Mouse (Mus musculus) bone marrow macrophage, adult 2 months (primary cell): ENCODE results near the gene Prkar1b. TPM values are rescaled to one million over a fixed set of nuclear protein-coding genes. Genes with fewer than 3 reads are reported as not detected.
A peak's percentile ranks its signal among the peaks of the same experiment; 100 is the strongest.

Source experiments
- H3K27ac ChIP-seq: 2 replicates; pipeline ENCODE4 v1.5.1; 2012; ENCODE audit warnings: low read depth, low read length; ENCODE audit not compliant: insufficient read depth
- H3K4me1 ChIP-seq: 2 replicates; pipeline ENCODE4 v1.6.1; 2012; ENCODE audit warnings: low read length; ENCODE audit not compliant: control insufficient read depth, insufficient read depth
- H3K4me3 ChIP-seq: 2 replicates; pipeline ENCODE4 v1.5.1; 2012; ENCODE audit warnings: mild to moderate bottlenecking, low read length, moderate library complexity; ENCODE audit not compliant: insufficient read depth
- CTCF ChIP-seq: IDR thresholded peaks from 2 replicates; pipeline ENCODE4 v1.5.1; 2012; ENCODE audit warnings: low read depth, mild to moderate bottlenecking, low read length, moderate library complexity
- POLR2A ChIP-seq: IDR thresholded peaks from 2 replicates; pipeline ENCODE4 v1.6.1; 2012; ENCODE audit warnings: mild to moderate bottlenecking, low read depth, low read length, borderline replicate concordance
- polyA plus RNA-seq: library from polyadenylated mRNA; stranded (reverse); fragments of >200 nt; gene quantifications from 2 replicates; pipeline ENCODE4 v1.2.4, GENCODE M21; 2012; ENCODE audit not compliant: missing spikeins, insufficient read depth, insufficient read length

Gene Prkar1b
- 2.1 and 2.5 TPM in 2 replicates for polyA plus RNA-seq

DNA sequence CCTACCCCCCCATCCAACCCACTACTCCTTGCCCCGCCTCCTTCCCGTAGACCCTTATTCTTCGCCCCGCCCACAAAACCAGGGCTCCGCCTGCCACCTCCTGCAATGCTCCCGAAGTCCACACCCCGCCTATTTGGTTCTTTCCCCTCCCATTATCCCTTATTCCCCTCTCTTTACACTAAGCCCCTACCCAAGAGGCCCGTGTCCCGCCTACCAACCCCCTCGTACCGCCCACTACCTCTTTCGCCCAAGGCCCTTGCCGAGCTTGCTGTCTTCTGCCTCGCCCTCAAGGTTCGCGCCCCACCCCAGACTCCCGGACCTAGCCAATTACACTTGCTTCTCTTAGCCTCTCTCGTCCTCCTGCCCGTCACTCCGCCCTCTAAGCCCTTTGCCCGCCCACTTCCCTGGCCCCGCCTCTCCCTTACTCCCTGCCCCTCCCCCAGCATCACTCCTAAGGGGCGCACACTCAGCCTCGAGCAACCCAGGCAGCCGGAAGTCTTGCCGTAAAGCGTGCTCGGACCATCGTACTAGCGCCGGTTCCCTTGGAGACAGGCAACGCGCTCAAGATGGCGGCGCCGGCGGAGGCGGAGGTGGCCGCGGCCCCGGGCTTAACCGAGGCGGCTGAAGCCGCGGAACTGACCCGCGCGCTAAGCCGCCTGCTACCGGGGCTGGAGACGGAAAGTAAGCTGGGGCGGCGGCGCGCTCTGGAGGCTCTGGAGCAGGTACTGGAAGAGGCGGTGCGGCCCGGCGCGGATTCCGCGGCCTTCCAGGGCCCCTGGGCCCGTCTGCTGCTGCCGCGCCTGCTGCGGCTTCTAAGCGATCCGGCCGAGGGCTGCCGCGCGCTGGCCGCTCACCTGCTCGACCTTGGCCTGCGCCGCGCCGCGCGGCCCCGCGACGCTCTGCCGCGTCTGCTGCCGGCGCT lies at the start of gene Prkar1b, which contains the start of gene Dnaaf5:
TSS of gene Prkar1b (minus strand) at position 321 of the 922 bp plus-strand sequence.
TSS of gene Dnaaf5 (plus strand) at position 543 of the 922 bp plus-strand sequence.
- Histone ChIP-seq H3K4me3 (peak within 1 kb of the TSS; percentile 92), H3K27ac (peak within 1 kb of the TSS; percentile 63), H3K4me1 (peaks cover 11% of the 10 kb centered on the region)
- TF ChIP-seq CTCF (no peak), POLR2A (no peak)

DNA sequence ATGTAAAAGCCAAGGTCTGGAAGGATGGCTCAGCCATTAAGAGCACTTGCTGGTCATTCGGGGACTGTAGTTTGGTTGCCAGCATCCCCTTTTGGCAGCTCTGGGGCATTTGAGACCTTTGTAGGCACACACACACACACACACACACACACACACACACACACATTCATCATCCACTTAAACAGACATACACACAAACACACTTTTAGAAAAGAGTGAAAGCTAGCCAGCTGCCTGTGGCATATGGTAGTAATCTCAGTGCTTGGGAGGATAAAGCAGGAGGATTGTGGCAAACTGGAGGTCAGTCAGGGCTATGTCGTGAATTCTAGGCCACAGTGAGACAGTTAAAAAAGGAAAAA lies 49.8 kb upstream of the Prkar1b start:
- Histone ChIP-seq H3K4me3 (peak overlapping the region; percentile 66), H3K27ac (peak overlapping the region; percentile 15; the same call in 1 of the 2 replicates), H3K4me1 (peaks cover 28% of the 10 kb centered on the region)
- no peak for TF ChIP-seq POLR2A
- TF ChIP-seq CTCF, result no peak

DNA sequence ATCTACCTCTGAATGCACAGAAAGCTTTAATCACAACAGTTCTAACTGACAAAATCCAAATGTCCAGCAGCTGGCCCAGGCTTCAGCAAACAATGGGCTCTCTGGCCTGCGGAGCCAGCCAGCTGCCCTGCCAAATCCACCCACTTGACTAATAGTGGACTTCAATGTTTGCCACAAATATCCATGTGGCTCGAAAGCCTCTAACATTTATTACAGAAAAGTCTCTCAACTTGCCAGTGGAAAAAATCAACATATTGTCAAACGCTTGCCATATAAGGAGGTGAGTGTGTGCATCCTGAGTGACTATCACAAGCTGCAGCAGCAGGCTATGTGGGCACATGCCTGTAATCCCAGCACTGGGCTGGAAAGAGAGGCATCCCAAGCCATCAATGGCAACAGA lies 49.0 kb upstream of the Prkar1b start:
- H3K4me1 ChIP-seq, result peaks cover 28% of the 10 kb centered on the region
- TF ChIP-seq CTCF (no peak), POLR2A (no peak)
- H3K27ac ChIP-seq, result no peak overlapping the region
- no peak overlapping the region for H3K4me3 ChIP-seq

DNA sequence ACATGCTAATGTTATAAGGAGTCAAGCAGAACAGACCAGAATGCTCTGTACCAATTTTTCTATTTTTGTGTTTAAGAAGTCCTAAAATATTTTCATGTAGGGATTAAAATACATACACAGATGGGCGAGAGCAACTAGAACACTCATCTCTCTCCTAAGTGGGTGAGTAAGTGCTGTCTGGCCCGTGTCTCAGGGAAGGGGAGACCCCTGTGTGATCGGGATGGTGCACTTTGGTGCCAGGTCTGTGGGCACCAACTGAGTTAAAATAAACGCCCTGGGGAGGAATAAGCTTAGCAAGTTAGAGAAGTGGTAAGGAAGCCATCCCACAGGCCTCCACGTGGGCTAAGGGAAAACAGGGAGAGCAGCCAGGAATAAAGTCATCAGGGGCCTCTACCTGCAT lies 41.2 kb upstream of the Prkar1b start:
- H3K27ac ChIP-seq, result no peak overlapping the region
- H3K4me1 ChIP-seq, result no peaks in the 10 kb centered on the region
- no peak for TF ChIP-seq POLR2A
- no peak for TF ChIP-seq CTCF
- H3K4me3 ChIP-seq, result no peak overlapping the region

DNA sequence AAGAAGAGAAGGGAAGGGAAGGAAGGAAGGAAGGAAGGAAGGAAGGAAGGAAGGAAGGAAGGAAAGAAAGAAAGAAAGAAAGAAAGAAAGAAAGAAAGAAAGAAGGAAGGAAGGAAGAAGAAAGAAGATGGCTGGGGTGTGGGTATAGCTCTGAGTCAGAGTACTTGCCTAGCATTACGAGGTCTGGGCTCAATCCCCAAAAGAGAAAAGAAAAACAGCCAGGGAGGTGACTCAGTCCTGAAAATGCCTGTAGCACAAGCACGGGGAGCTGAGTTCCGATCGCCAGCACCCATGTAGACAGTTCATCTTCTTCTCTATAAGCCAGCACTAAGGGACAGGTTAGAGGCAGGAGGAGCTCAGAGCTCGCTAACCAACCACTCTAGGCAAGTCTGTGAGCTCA lies 39.9 kb upstream of the Prkar1b start:
- TF ChIP-seq POLR2A (no peak), CTCF (no peak)
- Histone ChIP-seq H3K4me1 (no peaks in the 10 kb centered on the region), H3K4me3 (no peak overlapping the region), H3K27ac (no peak overlapping the region)

DNA sequence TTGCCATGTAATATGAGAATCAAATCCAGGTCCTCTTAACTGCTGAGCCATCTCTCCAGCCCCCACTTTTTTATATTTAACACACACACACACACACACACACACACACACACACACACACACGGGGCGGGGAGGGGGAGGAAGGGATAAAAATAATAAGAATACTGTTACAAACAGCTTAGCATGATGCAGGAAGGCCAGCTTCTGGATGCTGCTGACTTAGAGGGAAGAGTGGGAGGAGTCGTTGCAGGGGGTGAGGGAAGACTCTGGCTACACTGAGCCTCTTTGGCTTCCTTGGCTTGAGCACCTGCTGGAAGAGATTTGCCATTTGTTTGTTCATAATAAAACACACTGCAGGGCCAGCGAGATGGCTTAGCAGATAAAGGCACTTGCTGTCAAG lies 35.1 kb upstream of the Prkar1b start:
- Histone ChIP-seq H3K4me3 (no peak overlapping the region), H3K4me1 (no peaks in the 10 kb centered on the region), H3K27ac (no peak overlapping the region)
- TF ChIP-seq POLR2A, result no peak
- TF ChIP-seq CTCF, result no peak

DNA sequence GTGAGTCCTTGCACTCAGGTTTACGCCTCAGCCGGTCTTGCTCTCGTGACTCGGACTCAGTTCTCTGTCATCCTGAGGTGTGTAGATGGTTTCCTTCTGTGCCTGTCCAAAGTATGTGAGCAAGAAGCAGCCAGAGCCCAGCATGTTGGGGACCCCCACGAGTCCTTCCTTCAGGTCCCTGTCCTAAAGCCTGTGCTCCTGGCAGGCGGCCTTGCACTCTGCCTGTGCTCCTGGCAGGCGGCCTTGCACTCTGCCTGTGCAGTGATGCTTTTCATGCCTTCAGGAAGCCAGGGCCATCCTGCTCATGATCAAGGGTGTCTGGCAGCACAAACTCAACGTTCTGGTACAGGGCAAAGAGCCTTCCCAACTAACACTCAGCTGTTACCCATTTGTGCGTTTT lies 33.8 kb upstream of the Prkar1b start:
- TF ChIP-seq POLR2A, result no peak
- TF ChIP-seq CTCF, result no peak
- H3K4me1 ChIP-seq, result no peaks in the 10 kb centered on the region
- H3K27ac ChIP-seq, result no peak overlapping the region
- no peak overlapping the region for H3K4me3 ChIP-seq

DNA sequence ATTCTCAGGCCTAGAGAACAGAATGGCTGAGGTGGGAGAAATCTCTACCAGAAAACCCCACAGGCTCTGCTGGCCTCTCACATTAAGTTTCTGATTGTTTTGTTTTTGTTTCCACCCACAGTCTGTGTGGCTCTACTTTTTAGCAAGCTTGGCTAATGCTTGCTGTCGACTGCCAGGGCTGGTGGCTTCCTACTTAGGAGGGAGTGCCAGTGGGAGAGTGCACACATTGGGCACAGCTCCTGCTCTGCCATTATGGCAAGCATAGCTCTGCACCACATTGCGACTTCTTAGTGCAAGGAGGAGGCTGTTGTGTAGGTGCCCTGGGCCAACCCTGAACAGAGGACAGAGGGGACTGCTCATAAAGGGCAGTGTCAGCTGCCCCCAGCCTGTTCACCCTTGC lies 33.3 kb upstream of the Prkar1b start:
- no peak overlapping the region for H3K4me3 ChIP-seq
- TF ChIP-seq POLR2A, result no peak
- TF ChIP-seq CTCF, result no peak
- H3K27ac ChIP-seq, result no peak overlapping the region

DNA sequence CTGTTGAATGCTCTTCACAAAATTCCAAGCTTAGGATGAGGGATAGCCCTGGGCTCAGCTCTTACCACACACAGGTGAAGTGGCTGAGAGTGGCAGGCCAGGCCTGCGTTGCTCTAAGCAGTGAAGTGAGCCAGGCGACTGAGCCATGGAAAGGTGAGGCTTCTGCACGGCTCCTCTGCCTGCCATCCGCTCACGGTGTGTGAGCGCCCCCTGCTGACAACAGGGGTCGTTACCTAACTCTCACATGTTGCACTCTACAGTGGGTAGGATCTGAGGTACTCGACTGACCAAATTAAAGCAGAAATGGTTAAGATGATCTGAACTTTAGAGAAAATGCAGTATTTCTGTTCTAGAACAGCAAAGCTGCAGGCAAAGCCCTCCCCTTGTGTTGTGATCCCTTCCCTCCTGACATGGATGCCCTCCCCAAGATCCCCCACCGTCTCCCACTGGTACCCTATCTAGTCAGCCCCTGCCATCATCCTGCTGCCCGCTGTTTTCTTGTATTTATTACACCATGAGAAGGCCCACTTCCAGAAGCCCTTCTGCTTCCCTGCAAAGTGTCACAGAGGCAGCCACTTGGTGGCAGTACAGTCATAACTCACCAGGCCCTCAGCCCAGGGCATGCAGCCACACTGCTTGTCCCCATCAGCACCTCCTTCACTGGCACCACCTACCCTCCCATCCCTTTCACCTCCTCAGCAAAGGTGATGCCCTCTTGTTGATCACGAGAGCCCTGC lies 29.3 kb upstream of the Prkar1b start:
- TF ChIP-seq CTCF (peak; percentile 79), POLR2A (no peak)
- no peaks in the 10 kb centered on the region for H3K4me1 ChIP-seq
- H3K4me3 ChIP-seq, result no peak overlapping the region
- no peak overlapping the region for H3K27ac ChIP-seq

More for the DNA sequence above, 33.3 kb upstream of the Prkar1b start:
- no peaks in the 10 kb centered on the region for H3K4me1 ChIP-seq
